Mouse (Mus musculus) cerebellum, adult 2 months (tissue): ENCODE data around the gene Gm15091. TPM values are rescaled to one million over a fixed set of nuclear protein-coding genes. Genes with fewer than 3 reads are reported as not detected.
"Not testable (repeated sequence)": the region's sequence is repeated elsewhere in the genome, so short reads cannot be mapped to it uniquely, and the experiment has no call there.

Source experiments
- DNase-seq, 2 experiments: peaks; one replicate each; pipeline ENCODE4 v3.0.0; 2021
- H3K27ac ChIP-seq: fragments of 200-500 bp; 2 replicates; pipeline ENCODE4 v1.5.1; 2012; ENCODE audit warnings: low read length, control low read depth, inconsistent platforms; ENCODE audit not compliant: insufficient read depth
- H3K27me3 ChIP-seq: fragments of 200-500 bp; 2 replicates; pipeline ENCODE4 v1.6.1; 2012; ENCODE audit warnings: inconsistent platforms, mild to moderate bottlenecking, low read length, moderate library complexity; ENCODE audit not compliant: control insufficient read depth, insufficient read depth
- H3K4me1 ChIP-seq: fragments of 200-500 bp; 2 replicates; pipeline ENCODE4 v1.6.1; 2011; ENCODE audit warnings: low read length; ENCODE audit not compliant: control insufficient read depth, insufficient read depth
- H3K4me3 ChIP-seq: fragments of 200-500 bp; replicated peaks from 2 replicates; pipeline ENCODE3; 2011; ENCODE audit warnings: mild to moderate bottlenecking, low read depth, low read length, control low read depth; ENCODE audit not compliant: insufficient read depth
- WGBS: fragments of 180-500 bp; shearing (Covaris S2); methylation state at CpG from one replicate; pipeline ENCODE4 v1.1.7; 2018; 5-methylcytosine and 5-hydroxymethylcytosine counted together
- polyA plus RNA-seq: library from polyadenylated mRNA; depleted of rRNA; stranded (reverse); fragments of >200 nt; gene quantifications from 2 replicates; pipeline ENCODE4 v1.2.3, GENCODE M21; 2012; rRNA removed

Gm15091 gene
- polyA plus RNA-seq = not detected in 2 replicates

DNA sequence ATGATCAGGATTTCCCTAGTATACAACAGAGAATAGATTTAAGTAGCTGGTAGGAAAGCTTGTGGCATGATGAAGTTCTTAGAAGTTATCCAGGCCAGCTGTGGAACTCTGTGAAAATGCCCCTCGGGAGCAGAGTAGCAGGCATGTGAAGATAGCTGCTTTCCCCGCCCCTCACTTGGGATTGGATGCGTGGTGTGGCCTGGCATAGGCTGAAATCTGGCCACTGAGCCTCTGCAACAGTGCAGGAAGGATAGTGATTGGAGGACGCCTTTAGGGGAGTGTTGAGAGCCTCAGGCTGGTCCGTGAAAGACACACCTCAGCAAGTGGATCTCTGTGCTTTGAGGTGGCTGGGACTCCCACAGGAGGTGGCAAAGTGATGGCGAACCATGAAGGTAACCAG lies at the start of gene Gm15091:
TSS of gene Gm15091 (plus strand) at position 301 of the 400 bp plus-strand sequence.
- not testable (repeated sequence) for H3K27ac ChIP-seq, H3K27me3 ChIP-seq, H3K4me1 ChIP-seq, H3K4me3 ChIP-seq, DNase-seq
- WGBS = 76% methylated on average over 5 of the region's 6 CpGs

Other genes starting within 250 kb of the Gm15091 start
- not detected in 2 replicates for gene Gm15097, start 157.2 kb upstream of the Gm15091 start, polyA plus RNA-seq